Mouse (Mus musculus): ENCODE results near the gene Spock1.

Spock1 gene

DNA sequence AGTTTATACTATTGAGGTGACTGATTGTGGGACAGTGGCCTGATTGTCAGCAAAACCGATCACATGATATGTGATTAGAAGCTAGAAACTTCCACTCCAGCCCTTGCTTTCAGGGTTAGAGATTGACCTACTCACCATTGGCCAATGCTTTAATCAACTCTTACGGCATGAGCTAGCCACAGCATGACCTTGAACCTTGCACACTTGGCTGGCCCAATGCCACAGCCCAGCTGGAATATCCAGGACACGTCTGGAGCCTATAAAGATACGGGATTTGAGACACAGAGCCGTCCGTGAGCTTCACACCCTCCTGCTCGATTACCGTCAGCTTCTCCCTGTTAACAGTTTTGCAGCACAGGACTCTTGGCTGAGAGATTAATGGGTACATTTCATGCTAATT lies 251.5 kb downstream of the Spock1 start:
- DNase-seq (ENCODE audit: low spot score in 2 of 2) = no peak

DNA sequence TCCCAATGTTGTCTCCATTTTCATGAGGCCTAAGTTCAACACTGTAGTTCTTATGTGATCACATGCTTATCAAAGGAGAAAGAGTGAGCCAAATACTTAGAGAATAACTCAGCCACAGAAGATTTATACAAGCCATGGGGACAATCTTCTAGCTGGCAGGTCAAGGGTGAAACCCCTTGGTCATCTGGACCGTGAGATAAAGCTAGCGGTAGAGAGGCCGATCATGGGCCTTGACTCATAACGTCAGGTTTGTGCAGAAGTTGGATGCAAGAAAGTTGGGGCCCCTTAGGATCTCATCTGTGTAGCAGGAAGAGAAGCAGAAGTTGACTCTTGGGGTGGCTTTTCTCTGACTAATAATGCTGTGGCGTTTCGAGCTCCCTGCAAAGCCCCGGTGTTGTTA lies 253.8 kb downstream of the Spock1 start:
- no peak for DNase-seq (ENCODE audit: low spot score in 2 of 2)

DNA sequence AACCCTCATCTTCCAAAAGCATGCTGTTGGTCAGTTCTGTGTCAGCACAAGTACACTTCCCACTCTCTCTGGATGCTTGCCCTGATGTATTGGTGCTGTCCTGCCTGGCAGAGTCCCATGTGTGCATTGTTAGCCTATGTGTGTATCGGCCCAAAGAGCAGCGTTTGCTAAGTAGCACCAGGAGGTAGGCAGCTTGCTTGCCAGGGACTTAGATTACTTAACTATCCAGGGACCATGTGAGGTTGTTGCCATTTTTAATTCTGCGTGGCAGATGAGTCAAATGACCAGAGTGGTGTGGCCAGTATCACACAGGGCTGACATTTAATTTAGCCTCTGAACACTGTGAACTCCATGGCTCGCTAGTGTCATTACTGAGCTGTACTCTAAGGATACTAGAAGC lies 256.9 kb downstream of the Spock1 start:
- no peak for DNase-seq (ENCODE audit: low spot score in 2 of 2)

GRCm38 (mm10) chr13:57648784-57649183 lies 259.3 kb downstream of the Spock1 start:
- no peak for DNase-seq (ENCODE audit: low spot score in 2 of 2)

GRCm38 (mm10) chr13:57647456-57647855 lies 260.7 kb downstream of the Spock1 start:
- no peak for DNase-seq (ENCODE audit: low spot score in 2 of 2)

GRCm38 (mm10) chr13:57643036-57643435 lies 265.1 kb downstream of the Spock1 start:
- DNase-seq (ENCODE audit: low spot score in 2 of 2) = no peak

DNA sequence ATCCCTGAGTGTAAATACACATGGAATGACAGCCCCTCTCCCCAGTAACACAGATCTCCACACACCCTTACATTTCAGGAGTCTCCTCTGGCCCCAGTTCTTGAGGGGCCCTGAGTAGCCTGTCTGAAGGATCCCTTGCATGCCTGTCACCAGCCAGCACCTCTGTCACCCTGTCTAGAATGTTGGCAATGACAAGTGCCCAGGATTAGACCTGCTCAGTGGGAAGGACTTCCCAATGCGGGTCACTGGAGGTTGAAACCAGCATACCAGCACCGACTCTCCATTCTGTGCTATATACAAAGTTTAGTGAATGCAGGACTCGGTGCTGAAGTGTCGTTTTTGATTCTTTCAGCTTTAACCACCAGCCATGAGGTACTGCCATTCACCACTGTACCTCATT lies 266.5 kb downstream of the Spock1 start:
- DNase-seq (ENCODE audit: low spot score in 2 of 2) = no peak

- DNase-seq (ENCODE audit: low spot score in 2 of 2) = no peak
These were observed 267.2 kb downstream of the Spock1 start for GRCm38 (mm10) chr13:57640968-57641367.

GRCm38 (mm10) chr13:57638820-57639219 lies 269.3 kb downstream of the Spock1 start:
- no peak for DNase-seq (ENCODE audit: low spot score in 2 of 2)

DNA sequence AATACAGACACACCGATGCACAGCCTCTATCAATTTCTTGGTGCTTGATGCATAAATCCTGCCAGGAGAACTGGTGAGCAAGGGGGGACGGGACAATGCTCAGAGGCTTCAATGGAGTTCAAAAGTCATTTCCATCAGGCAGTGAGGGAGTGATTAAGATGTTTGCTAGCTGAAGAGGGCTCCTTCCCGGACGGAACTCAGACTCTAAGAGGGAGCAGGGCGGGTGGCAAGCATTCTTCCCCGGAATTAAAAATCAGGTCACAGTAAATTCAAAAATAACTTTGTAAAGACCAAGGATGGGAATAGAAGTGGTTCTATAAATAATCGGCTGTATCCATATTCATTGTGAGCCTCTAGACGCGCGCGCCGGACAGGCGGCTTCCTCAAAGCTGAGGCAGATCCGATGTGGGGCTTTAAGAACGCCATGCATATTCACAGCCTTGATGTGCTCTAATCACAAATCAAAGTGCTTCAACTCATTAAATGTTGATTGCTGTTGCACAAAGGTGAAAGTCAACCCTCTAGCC lies 270.5 kb downstream of the Spock1 start:
- no peak for DNase-seq (ENCODE audit: low spot score in 2 of 2)

DNA sequence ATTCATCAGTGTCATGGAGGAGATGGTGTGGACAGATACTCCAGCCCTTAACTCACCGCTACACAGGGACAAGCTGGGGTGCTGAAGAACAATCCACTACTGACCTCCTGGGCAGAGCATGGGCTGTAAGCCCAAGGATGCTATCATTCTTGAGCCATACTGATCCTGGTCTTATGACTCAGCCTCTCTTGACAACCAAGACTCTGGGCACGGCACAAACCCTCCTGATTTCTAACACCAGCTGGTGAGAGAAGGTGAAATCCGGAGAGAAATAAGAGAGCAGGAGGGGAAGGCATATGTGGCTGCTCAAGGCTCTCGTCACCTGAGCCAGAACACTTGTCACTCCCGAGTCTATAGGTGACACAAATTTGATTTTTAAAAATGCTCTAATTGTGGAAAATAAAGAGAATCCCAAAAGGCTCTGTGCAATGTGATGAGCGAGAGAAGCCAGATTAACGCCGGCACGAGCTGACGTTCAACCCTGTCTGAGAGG lies 271.0 kb downstream of the Spock1 start:
- DNase-seq (ENCODE audit: low spot score in 2 of 2) = no peak

DNA sequence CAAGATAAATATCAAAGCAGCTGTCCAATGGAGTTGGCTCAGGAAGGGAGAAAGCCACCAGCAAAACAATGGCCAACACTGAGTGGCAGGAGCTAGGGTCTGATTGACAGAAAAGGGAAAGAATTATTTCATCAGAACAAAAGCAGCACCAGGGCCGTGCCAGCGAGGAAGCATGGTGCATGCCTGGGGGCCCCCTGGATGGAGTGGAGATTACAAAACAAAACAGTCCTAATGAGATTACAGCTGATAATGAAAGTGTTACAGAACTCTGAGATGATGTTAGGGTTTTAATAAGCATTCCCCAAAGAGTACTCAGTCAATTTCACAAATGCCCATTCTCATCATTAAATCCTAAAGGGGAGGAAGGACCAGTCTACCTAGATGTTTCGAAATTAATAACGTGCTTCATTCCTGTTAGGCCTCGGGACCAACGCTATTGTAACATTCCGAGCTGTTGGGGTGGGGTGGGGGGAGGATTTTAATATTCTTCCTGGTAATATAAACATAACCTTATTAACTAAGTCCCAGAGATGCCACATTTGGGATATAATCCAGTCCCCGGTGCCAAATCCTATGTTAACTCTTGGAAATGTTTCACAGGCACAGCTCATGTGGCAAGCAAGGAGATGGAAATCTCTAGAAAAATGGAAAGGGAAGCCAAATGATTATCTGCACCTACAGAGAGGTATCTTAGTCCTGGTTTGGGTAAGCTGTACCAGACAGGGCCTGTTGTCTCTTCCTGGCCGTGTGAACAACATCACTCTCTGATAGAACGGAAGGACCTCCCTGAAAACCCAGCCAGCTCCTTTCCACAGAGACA lies 271.7 kb downstream of the Spock1 start:
- DNase-seq (ENCODE audit: low spot score in 2 of 2) = no peak

DNA sequence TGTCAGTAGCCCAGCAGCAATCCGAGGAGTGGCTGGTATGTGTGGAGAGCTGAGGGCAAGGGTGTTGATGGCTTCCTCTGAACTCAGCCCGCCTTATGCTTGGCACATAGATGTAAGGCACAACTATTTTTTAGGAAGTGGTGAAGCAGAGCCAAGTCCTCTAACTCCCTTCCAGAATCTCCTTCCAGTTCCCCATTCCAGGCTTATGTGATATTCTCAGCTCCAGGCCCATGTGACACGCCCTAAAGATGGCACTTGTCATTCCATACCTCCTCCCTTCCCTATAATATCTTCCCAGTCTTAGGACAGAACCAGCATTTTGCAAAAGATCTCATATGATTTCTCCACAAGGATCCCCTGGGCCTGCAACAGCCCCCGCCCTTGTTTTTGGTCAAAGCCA lies 277.6 kb downstream of the Spock1 start:
- DNase-seq (ENCODE audit: low spot score in 2 of 2) = no peak

DNA sequence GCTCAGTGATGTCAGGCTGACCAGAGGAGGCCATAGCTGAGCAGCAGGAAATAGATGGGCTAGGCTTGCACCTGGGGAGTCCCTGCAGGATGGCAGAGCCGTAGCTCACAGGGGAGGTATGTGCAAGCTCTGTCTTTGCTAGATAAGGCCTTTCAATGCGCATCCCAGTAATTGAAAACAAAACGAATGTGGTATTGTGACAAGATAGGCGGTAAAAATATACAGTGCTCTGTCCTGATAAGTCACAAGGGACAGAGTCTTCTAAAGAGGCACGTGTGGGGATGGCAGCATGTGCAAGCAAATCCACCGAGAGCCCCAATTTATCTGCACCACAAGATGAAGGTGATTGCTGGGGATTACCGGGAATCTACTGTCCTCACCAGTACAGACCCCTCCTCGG lies 279.9 kb downstream of the Spock1 start:
- no peak for DNase-seq (ENCODE audit: low spot score in 2 of 2)

DNA sequence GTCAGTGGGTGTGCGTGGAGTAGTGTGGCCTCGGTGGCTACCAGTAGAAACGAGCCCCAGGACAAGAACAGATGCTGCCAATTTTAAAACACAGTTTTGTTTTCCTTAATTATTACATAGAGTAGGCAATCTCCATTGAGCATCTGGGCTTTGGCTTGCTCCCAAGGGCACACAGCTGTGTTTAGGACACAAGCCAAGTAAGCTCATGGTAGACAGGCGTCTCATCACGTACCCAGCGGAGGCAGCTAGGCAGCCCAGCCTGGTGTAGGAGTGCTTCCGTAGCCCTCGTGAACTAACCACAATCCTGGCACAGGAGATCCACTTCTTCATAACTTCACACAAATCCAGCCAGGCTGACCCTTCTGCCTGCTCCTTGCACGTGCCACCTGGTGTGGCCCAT lies 281.7 kb downstream of the Spock1 start:
- no peak for DNase-seq (ENCODE audit: low spot score in 2 of 2)

GRCm38 (mm10) chr13:57623909-57624481 lies 284.1 kb downstream of the Spock1 start:
- no peak for DNase-seq (ENCODE audit: low spot score in 2 of 2)

DNA sequence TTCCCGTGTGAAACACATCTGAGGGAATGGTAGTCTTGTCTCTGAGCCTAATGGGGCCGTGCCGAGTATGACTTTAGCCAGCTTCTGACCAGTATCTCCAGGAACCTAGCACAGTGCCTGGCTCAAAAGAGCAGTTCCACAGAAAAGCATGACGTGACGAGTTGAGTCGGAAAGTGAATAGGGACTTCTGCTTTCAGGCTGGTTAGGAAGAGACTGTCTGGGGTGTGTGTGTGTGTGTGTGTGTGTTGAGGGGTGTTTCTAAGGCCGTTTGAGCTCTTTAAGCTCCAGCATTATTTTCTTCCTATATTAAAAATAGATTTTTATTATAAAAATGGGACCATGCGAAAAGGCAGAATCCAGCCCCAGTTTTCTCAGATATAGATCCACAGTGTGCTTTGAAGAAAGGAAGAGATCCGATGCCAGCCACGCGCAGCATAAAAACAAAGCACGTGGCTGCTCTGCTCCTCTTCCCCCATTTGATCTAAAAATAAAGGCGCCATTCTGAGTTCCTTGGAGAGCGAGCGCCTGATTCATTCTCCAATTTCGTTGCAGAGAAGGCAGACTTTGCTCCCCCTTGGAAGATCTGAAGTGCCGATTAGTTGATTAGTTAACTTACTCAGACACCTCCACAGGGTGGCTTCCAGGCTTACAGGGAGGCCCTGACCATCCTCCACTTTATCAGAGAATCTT lies 288.9 kb downstream of the Spock1 start:
- DNase-seq (ENCODE audit: low spot score in 2 of 2) = no peak

- DNase-seq (ENCODE audit: low spot score in 2 of 2) = no peak
These were observed 296.6 kb downstream of the Spock1 start for GRCm38 (mm10) chr13:57611326-57612171.

GRCm38 (mm10) chr13:57609946-57610345 lies 298.2 kb downstream of the Spock1 start:
- DNase-seq (ENCODE audit: low spot score in 2 of 2) = no peak

GRCm38 (mm10) chr13:57604437-57604836 lies 303.7 kb downstream of the Spock1 start:
- DNase-seq (ENCODE audit: low spot score in 2 of 2) = no peak

- DNase-seq (ENCODE audit: low spot score in 2 of 2) = no peak
These were observed 304.9 kb downstream of the Spock1 start for GRCm38 (mm10) chr13:57603226-57603625.

GRCm38 (mm10) chr13:57595761-57596051 lies 312.4 kb downstream of the Spock1 start:
- DNase-seq (ENCODE audit: low spot score in 2 of 2) = no peak

Measured in thymus, postnatal 10 days (tissue).